Mouse (Mus musculus): Measurements from ENCODE around the gene Wdfy4. TPM values are rescaled to one million over a fixed set of nuclear protein-coding genes. Genes with fewer than 3 reads are reported as not detected.

The Wdfy4 gene
- polyA plus RNA-seq, 1 experiment = not detected

GRCm38 (mm10) chr14:33045217-33045616 lies 140.1 kb downstream of the Wdfy4 start:
- TF ChIP-seq CTCF (IDR thresholded peaks at IDR 0.05; ENCODE audit: insufficient read depth, low read depth, low read length) (no peak), POLR2A (IDR thresholded peaks at IDR 0.05; ENCODE audit: insufficient read depth, low read depth, low read length) (no peak)

GRCm38 (mm10) chr14:33036811-33037210 lies 148.5 kb downstream of the Wdfy4 start:
- no peak overlapping the region for H3K4me3 ChIP-seq (ENCODE audit: insufficient read depth, low read depth, low read length)
- 58% methylated on average over 3 of the region's 3 CpGs for WGBS
- TF ChIP-seq POLR2A (IDR thresholded peaks at IDR 0.05; ENCODE audit: insufficient read depth, low read depth, low read length) = no peak
- TF ChIP-seq CTCF (IDR thresholded peaks at IDR 0.05; ENCODE audit: insufficient read depth, low read depth, low read length) = no peak
- H3K4me1 ChIP-seq (ENCODE audit: control insufficient read depth, insufficient read depth, low read length) = no peaks in the 10 kb centered on the region
- no peak overlapping the region for H3K27ac ChIP-seq (ENCODE audit: insufficient read depth, low read depth, low read length)

More at GRCm38 (mm10) chr14:33045217-33045616, 140.1 kb downstream of the Wdfy4 start:
- Histone ChIP-seq H3K4me1 (ENCODE audit: control insufficient read depth, insufficient read depth, low read length) (no peaks in the 10 kb centered on the region), H3K4me3 (ENCODE audit: insufficient read depth, low read depth, low read length) (no peak overlapping the region), H3K27ac (ENCODE audit: insufficient read depth, low read depth, low read length) (no peak overlapping the region)
- WGBS = 91% methylated on average over 3 of the region's 3 CpGs

GRCm38 (mm10) chr14:33035386-33035785 lies 149.9 kb downstream of the Wdfy4 start:
- 58% methylated on average over 5 of the region's 5 CpGs for WGBS
- Histone ChIP-seq H3K4me1 (ENCODE audit: control insufficient read depth, insufficient read depth, low read length) (no peaks in the 10 kb centered on the region), H3K27ac (ENCODE audit: insufficient read depth, low read depth, low read length) (no peak overlapping the region), H3K4me3 (ENCODE audit: insufficient read depth, low read depth, low read length) (no peak overlapping the region)
- TF ChIP-seq CTCF (IDR thresholded peaks at IDR 0.05; ENCODE audit: insufficient read depth, low read depth, low read length) (no peak), POLR2A (IDR thresholded peaks at IDR 0.05; ENCODE audit: insufficient read depth, low read depth, low read length) (no peak)

- 62% methylated on average over 6 of the region's 6 CpGs for WGBS
- no peak for TF ChIP-seq CTCF (IDR thresholded peaks at IDR 0.05; ENCODE audit: insufficient read depth, low read depth, low read length)
- H3K27ac ChIP-seq (ENCODE audit: insufficient read depth, low read depth, low read length) = no peak overlapping the region
- H3K4me1 ChIP-seq (ENCODE audit: control insufficient read depth, insufficient read depth, low read length) = no peaks in the 10 kb centered on the region
- H3K4me3 ChIP-seq (ENCODE audit: insufficient read depth, low read depth, low read length) = no peak overlapping the region
Measured at GRCm38 (mm10) chr14:33033424-33033823, 151.9 kb downstream of the Wdfy4 start.

- Histone ChIP-seq H3K4me3 (ENCODE audit: insufficient read depth, low read depth, low read length) (no peak overlapping the region), H3K4me1 (ENCODE audit: control insufficient read depth, insufficient read depth, low read length) (no peaks in the 10 kb centered on the region), H3K27ac (ENCODE audit: insufficient read depth, low read depth, low read length) (no peak overlapping the region)
- no peak for TF ChIP-seq POLR2A (IDR thresholded peaks at IDR 0.05; ENCODE audit: insufficient read depth, low read depth, low read length)
- no peak for TF ChIP-seq CTCF (IDR thresholded peaks at IDR 0.05; ENCODE audit: insufficient read depth, low read depth, low read length)
- WGBS = 85% methylated on average over 3 of the region's 3 CpGs
Measured at GRCm38 (mm10) chr14:33030849-33031248, 154.5 kb downstream of the Wdfy4 start.

GRCm38 (mm10) chr14:33019606-33020005 lies 165.7 kb downstream of the Wdfy4 start:
- Histone ChIP-seq H3K4me3 (ENCODE audit: insufficient read depth, low read depth, low read length) (no peak overlapping the region), H3K27ac (ENCODE audit: insufficient read depth, low read depth, low read length) (no peak overlapping the region), H3K4me1 (ENCODE audit: control insufficient read depth, insufficient read depth, low read length) (no peaks in the 10 kb centered on the region)
- no peak for TF ChIP-seq POLR2A (IDR thresholded peaks at IDR 0.05; ENCODE audit: insufficient read depth, low read depth, low read length)
- no peak for TF ChIP-seq CTCF (IDR thresholded peaks at IDR 0.05; ENCODE audit: insufficient read depth, low read depth, low read length)
- 81% methylated on average over 5 of the region's 5 CpGs for WGBS

- 88% methylated on average over 3 of the region's 3 CpGs for WGBS
- Histone ChIP-seq H3K4me3 (ENCODE audit: insufficient read depth, low read depth, low read length) (no peak overlapping the region), H3K4me1 (ENCODE audit: control insufficient read depth, insufficient read depth, low read length) (no peaks in the 10 kb centered on the region), H3K27ac (ENCODE audit: insufficient read depth, low read depth, low read length) (no peak overlapping the region)
- TF ChIP-seq CTCF (IDR thresholded peaks at IDR 0.05; ENCODE audit: insufficient read depth, low read depth, low read length) (no peak), POLR2A (IDR thresholded peaks at IDR 0.05; ENCODE audit: insufficient read depth, low read depth, low read length) (no peak)
Measured at GRCm38 (mm10) chr14:33019050-33019449, 166.3 kb downstream of the Wdfy4 start.

GRCm38 (mm10) chr14:33007638-33008037 lies 177.7 kb downstream of the Wdfy4 start:
- Histone ChIP-seq H3K4me1 (ENCODE audit: control insufficient read depth, insufficient read depth, low read length) (no peaks in the 10 kb centered on the region), H3K4me3 (ENCODE audit: insufficient read depth, low read depth, low read length) (no peak overlapping the region), H3K27ac (ENCODE audit: insufficient read depth, low read depth, low read length) (no peak overlapping the region)
- TF ChIP-seq POLR2A (IDR thresholded peaks at IDR 0.05; ENCODE audit: insufficient read depth, low read depth, low read length) (no peak), CTCF (IDR thresholded peaks at IDR 0.05; ENCODE audit: insufficient read depth, low read depth, low read length) (no peak)
- WGBS = 92% methylated on average over 1 of the region's 1 CpGs

GRCm38 (mm10) chr14:33005114-33005513 lies 180.2 kb downstream of the Wdfy4 start:
- TF ChIP-seq POLR2A (IDR thresholded peaks at IDR 0.05; ENCODE audit: insufficient read depth, low read depth, low read length) (no peak), CTCF (IDR thresholded peaks at IDR 0.05; ENCODE audit: insufficient read depth, low read depth, low read length) (no peak)
- no peak overlapping the region for H3K27ac ChIP-seq (ENCODE audit: insufficient read depth, low read depth, low read length)
- no peak overlapping the region for H3K4me3 ChIP-seq (ENCODE audit: insufficient read depth, low read depth, low read length)
- peaks cover 1% of the 10 kb centered on the region; the same call in 1 of the 2 replicates for H3K4me1 ChIP-seq (ENCODE audit: control insufficient read depth, insufficient read depth, low read length)
- 100% methylated on average over 1 of the region's 1 CpGs for WGBS
